Mouse (Mus musculus) hindbrain, postnatal 0 days (tissue): ENCODE data around the gene Hist1h1c. TPM values are rescaled to one million over a fixed set of nuclear protein-coding genes. Genes with fewer than 3 reads are reported as not detected.

ENCODE experiments used
- ATAC-seq: fragments of 200-750 bp; cut with Nextera tagmentation; 2 replicates; pipeline ENCODE4 v1.8.0; 2017; ENCODE audit warnings: mild to moderate bottlenecking, moderate TSS enrichment, moderate library complexity
- DNase-seq: peaks from one replicate; pipeline ENCODE4 v3.0.0-alpha.2; 2015; ENCODE audit warnings: low spot score
- H3K27ac ChIP-seq: fragments of 300-500 bp; sonication (generic); 2 replicates; pipeline ENCODE4 v1.5.1; 2014; ENCODE audit warnings: mild to moderate bottlenecking
- H3K27me3 ChIP-seq: fragments of 300-500 bp; sonication (generic); 2 replicates; pipeline ENCODE4 v1.6.1; 2014; ENCODE audit warnings: low read length, mixed read lengths; ENCODE audit not compliant: insufficient read depth
- H3K36me3 ChIP-seq: fragments of 300-500 bp; sonication (generic); 2 replicates; pipeline ENCODE4 v1.6.1; 2014; ENCODE audit warnings: low read length, mixed read lengths; ENCODE audit not compliant: insufficient read depth
- H3K4me1 ChIP-seq: fragments of 300-500 bp; sonication (generic); 2 replicates; pipeline ENCODE4 v1.6.1; 2014; ENCODE audit warnings: antibody characterized with exemption, low read length, mixed read lengths; ENCODE audit not compliant: insufficient read depth
- H3K4me2 ChIP-seq: fragments of 300-500 bp; sonication (generic); 2 replicates; pipeline ENCODE4 v1.6.1; 2014; ENCODE audit warnings: low read depth, mild to moderate bottlenecking, low read length, moderate library complexity, mixed read lengths
- H3K4me3 ChIP-seq: fragments of 300-500 bp; sonication (generic); 2 replicates; pipeline ENCODE4 v1.5.1; 2014; ENCODE audit warnings: low read length
- H3K9ac ChIP-seq: fragments of 300-500 bp; sonication (generic); replicated peaks from 2 replicates; pipeline ENCODE4 v1.6.1; 2014; ENCODE audit warnings: mild to moderate bottlenecking, low read length, moderate library complexity, mixed read lengths
- H3K9me3 ChIP-seq: fragments of 300-500 bp; sonication (generic); 2 replicates; pipeline ENCODE4 v1.6.1; 2016; ENCODE audit warnings: low read length, mixed read lengths
- CTCF ChIP-seq: IDR thresholded peaks from 2 replicates; pipeline ENCODE4 v1.5.1; 2016; ENCODE audit warnings: antibody characterized with exemption, control low read depth, low read depth
- WGBS: fragments of 180-500 bp; shearing (Covaris S2); extraction: QIAGEN DNeasy Blood & Tissue Kit; methylation state at CpG from one replicate; pipeline ENCODE4 v1.1.7; 2014; 5-methylcytosine and 5-hydroxymethylcytosine counted together
- polyA plus RNA-seq: library from polyadenylated mRNA; unstranded; fragments of >200 nt; fragmentation: Nextera tagmentation; extraction: Ambion mirVana; gene quantifications from 2 replicates; pipeline ENCODE4 v1.2.1, GENCODE M21; 2015
- total RNA-seq: library from RNA; depleted of rRNA; stranded (reverse); fragments of >200 nt; gene quantifications from 2 replicates; pipeline ENCODE4 v1.2.3, GENCODE M21; 2014

Gene Hist1h1c
- total and polyA plus RNA-seq, 2 experiments from 2014 or later: 31.4 to 508 TPM

DNA sequence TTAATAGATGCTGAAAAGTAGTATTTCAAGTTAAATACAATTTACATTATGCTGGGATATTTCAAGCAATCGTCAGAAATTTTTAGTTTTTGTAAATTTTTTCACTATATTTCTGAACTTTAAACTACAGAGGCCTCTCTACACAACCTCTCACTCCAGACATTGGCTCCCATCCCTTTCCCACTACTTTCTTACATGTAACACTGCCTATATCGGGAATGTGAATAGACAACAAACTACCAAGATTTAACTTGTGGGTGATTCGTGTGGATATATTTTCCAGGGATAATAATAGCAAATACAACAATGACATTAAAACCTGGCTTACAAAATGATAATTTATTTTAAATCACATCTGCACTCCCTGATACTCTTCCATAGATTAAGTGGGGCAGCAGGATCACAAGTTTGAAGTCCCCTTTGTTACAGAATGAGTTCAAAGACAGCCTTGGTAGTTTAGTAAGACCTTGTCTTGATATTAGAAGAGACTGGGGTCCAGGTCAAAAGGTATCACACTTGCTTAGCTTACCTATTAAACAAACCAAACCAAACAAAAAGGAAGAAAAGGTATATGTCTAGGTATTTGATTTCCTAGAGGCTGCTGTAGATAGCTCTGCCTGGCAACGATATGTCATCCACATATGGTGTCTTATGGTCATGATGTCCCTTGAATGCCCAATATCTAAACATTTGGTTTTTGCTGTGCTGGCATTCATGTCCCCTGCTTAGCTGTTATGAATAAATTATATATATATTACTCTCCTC lies 14.9 kb downstream of the Hist1h1c start:
- no peak for ATAC-seq
- H3K27me3 ChIP-seq: no peaks in the 10 kb centered on the region
- 0 out of 2 replicates have a peak overlapping the region, but pooled peaks have one; percentile 40 for H3K4me2 ChIP-seq
- H3K9me3 ChIP-seq: no peaks in the 10 kb centered on the region
- no peaks in the 10 kb centered on the region for H3K36me3 ChIP-seq
- no peak for TF ChIP-seq CTCF
- no peak overlapping the region for H3K9ac ChIP-seq
- 0 out of 2 replicates have a peak, but pooled peaks cover 4% of the 10 kb centered on the region for H3K4me1 ChIP-seq
- no peak overlapping the region for H3K27ac ChIP-seq
- no peak for DNase-seq
- H3K4me3 ChIP-seq: no peak overlapping the region
- 59% methylated on average over 4 of the region's 4 CpGs for WGBS

DNA sequence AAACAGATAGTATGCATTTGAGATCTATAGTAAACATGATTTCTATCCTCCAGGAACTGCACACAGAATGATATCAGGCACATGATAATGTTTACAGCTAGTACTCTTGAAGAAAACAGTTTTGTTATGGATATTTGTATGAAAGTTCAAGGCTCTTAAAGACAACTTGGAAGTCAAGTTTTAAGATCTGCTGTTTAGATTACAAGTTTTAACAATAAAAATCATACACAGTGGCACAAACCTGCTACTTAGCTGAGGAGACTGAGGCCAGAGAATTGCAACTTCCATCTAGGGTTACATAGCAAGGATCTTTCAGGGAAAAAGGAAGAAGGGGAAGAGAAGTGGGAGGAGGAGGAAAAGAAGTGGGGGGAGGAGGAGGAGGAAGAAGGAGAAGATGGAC lies 16.4 kb downstream of the Hist1h1c start:
- no peak overlapping the region for H3K4me3 ChIP-seq
- DNase-seq (no peak), ATAC-seq (no peak)
- 0 out of 2 replicates have a peak, but pooled peaks cover 4% of the 10 kb centered on the region for H3K4me1 ChIP-seq
- no peak overlapping the region for H3K9ac ChIP-seq
- no peaks in the 10 kb centered on the region for H3K27me3 ChIP-seq
- no peaks in the 10 kb centered on the region for H3K36me3 ChIP-seq
- no peak overlapping the region for H3K4me2 ChIP-seq
- no peak overlapping the region for H3K27ac ChIP-seq
- H3K9me3 ChIP-seq: no peaks in the 10 kb centered on the region
- no peak for TF ChIP-seq CTCF

DNA sequence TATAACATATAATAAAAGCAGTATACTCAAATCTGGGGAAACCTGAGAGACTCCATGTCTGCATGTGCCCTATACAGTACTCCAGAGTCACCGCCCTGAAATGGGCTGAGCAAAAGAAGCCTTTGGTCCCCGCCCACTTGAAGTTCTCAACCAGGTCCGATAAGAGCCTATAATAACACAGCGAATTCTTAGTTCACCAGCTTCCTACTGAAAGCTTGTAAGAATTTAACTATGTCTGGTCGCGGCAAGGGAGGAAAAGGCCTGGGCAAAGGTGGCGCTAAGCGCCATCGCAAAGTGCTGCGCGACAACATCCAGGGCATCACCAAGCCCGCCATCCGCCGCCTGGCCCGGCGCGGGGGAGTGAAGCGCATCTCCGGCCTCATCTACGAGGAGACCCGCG lies 18.2 kb downstream of the Hist1h1c start, which contains the start of gene Hist1h4b:
Gene Hist1h4b (plus strand): TSS at position 224 of the 400 bp plus-strand sequence.
- peak; percentile 95 for DNase-seq
- ATAC-seq: peak; percentile 75
- TF ChIP-seq CTCF: no peak
- Histone ChIP-seq H3K27me3 (no peaks in the 10 kb centered on the region), H3K27ac (peak within 1 kb of the TSS; percentile 80), H3K9ac (peak within 1 kb of the TSS; percentile 9; the same call in 1 of the 2 replicates), H3K4me2 (peak within 1 kb of the TSS; percentile 50), H3K36me3 (no peaks in the 10 kb centered on the region), H3K9me3 (no peaks in the 10 kb centered on the region), H3K4me1 (no peaks in the 10 kb centered on the region), H3K4me3 (peak within 1 kb of the TSS; percentile 37)
- 0% methylated on average over 13 of the region's 22 CpGs for WGBS

DNA sequence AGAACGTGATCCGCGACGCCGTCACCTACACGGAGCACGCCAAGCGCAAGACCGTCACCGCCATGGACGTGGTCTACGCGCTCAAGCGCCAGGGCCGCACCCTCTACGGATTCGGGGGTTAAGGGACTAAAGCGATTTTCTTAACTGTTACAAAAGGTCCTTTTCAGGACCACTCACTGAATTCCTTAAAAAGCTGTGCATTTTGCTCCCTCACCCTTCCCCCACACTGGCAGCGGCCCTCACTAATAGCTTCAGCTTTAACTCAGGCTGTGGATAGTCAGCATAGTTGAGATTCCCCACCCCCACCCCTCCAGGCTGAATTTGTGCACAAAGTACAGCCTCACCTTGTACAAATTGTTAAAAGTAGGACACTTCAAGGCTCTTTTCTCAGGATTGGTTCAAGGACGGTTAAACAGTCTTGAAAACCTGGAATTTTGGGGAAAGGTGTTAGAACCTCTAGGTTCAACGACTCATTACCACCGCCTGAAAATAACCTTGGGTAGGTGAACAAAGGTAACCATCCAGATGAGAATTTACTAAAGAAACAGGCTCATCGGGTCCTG lies 18.7 kb downstream of the Hist1h1c start:
- Histone ChIP-seq H3K4me2 (peak overlapping the region; percentile 50), H3K9ac (peak overlapping the region; percentile 9; the same call in 1 of the 2 replicates), H3K27ac (peak overlapping the region; percentile 80), H3K9me3 (no peaks in the 10 kb centered on the region), H3K27me3 (no peaks in the 10 kb centered on the region), H3K4me3 (peak overlapping the region; percentile 37), H3K4me1 (no peaks in the 10 kb centered on the region), H3K36me3 (no peaks in the 10 kb centered on the region)
- ATAC-seq (no peak; the same call in 1 of the 2 replicates), DNase-seq (peak; percentile 33)
- no peak for TF ChIP-seq CTCF
- WGBS: 1% methylated on average over 16 of the region's 23 CpGs

DNA sequence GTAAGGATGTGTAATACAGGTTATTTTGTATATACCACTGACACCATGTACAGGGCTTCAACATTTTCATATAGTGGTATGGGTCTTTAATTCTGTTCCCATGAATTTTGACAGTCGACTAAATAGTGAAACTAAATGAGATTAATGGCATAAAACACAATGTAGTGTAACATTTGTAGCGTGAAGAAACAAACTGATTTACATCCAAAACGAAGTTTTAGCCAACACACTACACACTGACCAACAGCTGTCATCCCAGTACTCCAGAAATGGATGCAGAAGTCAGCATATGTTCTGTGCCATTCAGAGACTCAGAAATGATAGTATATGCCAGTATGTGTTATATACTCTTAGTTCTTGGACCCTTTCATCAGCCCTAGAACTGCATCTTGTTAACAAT lies 19.3 kb downstream of the Hist1h1c start:
- Histone ChIP-seq H3K9ac (no peak overlapping the region), H3K36me3 (no peaks in the 10 kb centered on the region), H3K4me3 (no peak overlapping the region), H3K4me2 (no peak overlapping the region), H3K27me3 (no peaks in the 10 kb centered on the region), H3K4me1 (no peaks in the 10 kb centered on the region), H3K9me3 (no peaks in the 10 kb centered on the region), H3K27ac (no peak overlapping the region)
- ATAC-seq (no peak), DNase-seq (no peak)
- no peak for TF ChIP-seq CTCF
- 40% methylated on average over 3 of the region's 3 CpGs for WGBS

DNA sequence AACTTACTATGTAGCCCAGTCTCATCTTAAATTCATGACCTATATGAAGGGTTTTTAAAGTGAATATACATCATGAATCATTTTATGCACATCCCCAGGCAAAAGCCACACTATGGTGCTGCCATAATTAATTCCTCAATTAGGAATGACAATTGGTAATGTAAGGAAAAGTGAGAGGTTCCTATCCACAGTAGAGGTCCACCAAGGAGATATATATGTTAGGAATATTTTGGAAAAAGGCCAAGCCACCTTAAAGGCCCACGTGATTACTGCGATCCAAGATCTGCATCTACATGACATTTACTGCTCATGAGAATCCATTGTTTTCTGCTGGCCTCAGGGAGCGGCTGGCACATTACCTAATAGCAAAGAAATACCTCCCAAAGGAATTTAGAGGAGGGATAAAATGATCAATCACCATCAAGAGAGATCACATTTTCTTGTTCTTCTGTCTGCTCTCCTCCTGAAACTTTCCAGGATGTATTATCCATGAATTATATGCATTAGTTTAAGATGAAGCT lies 20.7 kb downstream of the Hist1h1c start:
- peaks cover 4% of the 10 kb centered on the region for H3K4me1 ChIP-seq
- H3K36me3 ChIP-seq: no peaks in the 10 kb centered on the region
- 66% methylated on average over 3 of the region's 3 CpGs for WGBS
- no peak overlapping the region for H3K4me2 ChIP-seq
- no peak for TF ChIP-seq CTCF
- no peak overlapping the region for H3K27ac ChIP-seq
- H3K4me3 ChIP-seq: no peak overlapping the region
- ATAC-seq (no peak), DNase-seq (no peak)
- H3K9me3 ChIP-seq: no peaks in the 10 kb centered on the region
- no peaks in the 10 kb centered on the region for H3K27me3 ChIP-seq
- no peak overlapping the region for H3K9ac ChIP-seq
